Mouse (Mus musculus) lung, postnatal 0 days (tissue): ENCODE results near the gene Rftn1.

Source experiments
- CTCF ChIP-seq: IDR thresholded peaks from 2 replicates; pipeline ENCODE4 v1.5.1; 2016; ENCODE audit warnings: antibody characterized with exemption, mild to moderate bottlenecking
- EP300 ChIP-seq: IDR thresholded peaks from 2 replicates; pipeline ENCODE4 v1.6.1; 2016; ENCODE audit warnings: antibody characterized with exemption, mild to moderate bottlenecking, control low read depth

GRCm38 (mm10) chr17:50047182-50047581 is 143.3 kb downstream of the Rftn1 start:
- no peak for TF ChIP-seq CTCF
- TF ChIP-seq EP300 = no peak
